Mouse (Mus musculus) left cerebral cortex, postnatal 4 days (tissue): ENCODE results near the gene Elmo2. TPM values are rescaled to one million over a fixed set of nuclear protein-coding genes. Genes with fewer than 3 reads are reported as not detected.

Source experiments
- DNase-seq: peaks from one replicate; pipeline ENCODE4 v3.0.0-alpha.2; 2022
- intact Hi-C: fragments of 180-260 bp; cut with DNase I; formaldehyde crosslinking; loops from one replicate; pipeline ENCODE4 v1.15.1; 2025
- total RNA-seq, 2 experiments: library from RNA; stranded (reverse); gene quantifications; 2 replicates each; pipeline ENCODE4 v1.2.3; 2021

The Elmo2 gene
- total RNA-seq, 2 experiments from 2014 or later, result 79.3 to 80.6 TPM

DNA sequence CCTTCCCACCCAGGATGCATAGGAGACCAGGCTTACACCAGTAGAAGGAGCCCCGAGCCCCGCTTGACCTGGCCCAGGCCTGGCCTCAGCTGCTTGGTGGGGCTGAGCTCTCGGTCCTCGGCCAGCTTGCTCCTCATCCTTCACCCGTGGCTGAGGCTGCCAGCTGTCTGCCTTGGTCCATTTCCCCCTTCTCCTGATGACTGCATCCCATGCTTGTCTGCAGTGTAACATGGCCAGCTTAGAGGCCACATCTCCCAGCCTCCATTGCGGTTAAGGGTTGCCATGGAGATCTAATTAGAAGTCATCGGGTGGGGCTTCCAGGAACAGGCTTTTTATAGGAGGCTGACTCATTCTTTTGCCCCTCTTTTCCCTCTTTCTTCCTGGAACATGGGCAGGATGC, 62.4 kb downstream of the Elmo2 start:
- DNase-seq, result peak; percentile 78
- intact Hi-C loops, result no loop called here

DNA sequence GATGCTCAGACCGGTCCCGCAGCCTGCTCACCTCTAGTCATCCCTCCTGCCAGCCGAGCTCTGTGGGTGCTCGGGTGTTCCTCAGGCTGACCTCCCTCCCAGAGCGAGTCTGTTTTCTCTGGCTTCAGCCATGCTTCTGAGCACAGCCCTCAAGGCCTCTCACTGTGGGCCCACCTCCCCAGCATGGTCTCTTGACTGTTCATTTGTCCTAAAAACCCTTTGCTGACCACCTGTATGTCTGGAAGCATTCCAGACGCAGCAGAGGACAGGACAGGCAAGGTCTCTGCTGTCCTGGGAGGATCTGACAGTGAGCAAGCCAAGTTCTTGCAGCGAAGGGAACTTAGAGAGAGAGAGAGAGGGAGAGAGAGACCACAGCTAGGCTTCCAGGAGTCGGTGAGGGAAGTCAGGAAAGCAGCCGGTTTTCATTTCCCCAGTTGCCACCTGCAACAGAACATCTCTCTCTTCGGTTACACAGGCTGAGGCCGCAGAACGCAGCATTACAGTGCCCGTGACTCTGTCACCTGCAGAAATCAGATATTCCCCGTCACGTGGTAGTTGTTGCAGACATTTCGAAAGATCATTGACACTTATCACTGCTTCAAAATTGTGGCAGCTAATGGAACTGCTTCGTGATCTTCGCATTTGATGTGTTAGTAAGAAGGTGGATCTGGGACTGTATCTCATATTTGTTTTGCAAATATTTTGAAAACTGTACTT, 63.8 kb downstream of the Elmo2 start:
- intact Hi-C loops, result no loop called here
- no peak for DNase-seq

DNA sequence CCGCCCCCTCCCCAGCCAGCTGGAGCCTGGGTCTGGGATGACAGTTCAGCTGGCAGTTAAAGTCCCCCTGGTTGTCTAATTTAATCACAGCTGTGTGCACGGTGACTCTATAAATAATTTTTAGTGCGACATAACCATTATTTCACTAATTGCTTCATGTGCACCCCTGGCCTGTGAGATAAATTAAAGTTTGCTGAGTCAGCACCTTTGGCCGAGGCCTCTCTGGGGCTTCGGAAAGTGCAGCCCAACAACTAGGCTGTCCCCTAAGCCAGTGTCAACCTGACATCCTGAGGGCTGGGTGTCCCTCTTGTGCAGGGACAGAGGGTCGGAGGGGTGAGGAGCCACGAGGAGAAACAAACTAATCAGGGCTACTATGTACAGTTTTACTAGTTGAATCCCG, 66.4 kb downstream of the Elmo2 start:
- no peak for DNase-seq
- intact Hi-C loops, result no loop called here

DNA sequence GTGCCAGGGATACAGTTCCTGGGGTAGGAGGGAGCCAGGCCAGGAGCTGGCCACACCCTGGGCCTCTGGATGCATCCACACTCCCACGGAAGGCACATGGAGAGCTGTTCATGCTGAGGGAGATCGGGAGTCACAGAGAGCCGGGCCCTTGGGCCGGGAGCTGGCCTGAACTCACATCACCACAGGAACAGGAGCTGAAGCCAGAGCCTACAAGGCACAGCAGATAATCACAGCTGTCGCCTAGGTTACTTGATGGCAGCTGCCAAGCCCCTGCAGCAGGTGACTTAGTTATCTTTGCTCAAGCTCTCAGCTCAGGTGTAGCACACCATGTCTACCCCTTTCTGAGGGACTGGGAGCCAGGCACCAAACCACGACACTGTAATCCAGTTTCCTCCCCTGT, 68.0 kb downstream of the Elmo2 start:
- no peak for DNase-seq
- intact Hi-C loops, result no loop called here

DNA sequence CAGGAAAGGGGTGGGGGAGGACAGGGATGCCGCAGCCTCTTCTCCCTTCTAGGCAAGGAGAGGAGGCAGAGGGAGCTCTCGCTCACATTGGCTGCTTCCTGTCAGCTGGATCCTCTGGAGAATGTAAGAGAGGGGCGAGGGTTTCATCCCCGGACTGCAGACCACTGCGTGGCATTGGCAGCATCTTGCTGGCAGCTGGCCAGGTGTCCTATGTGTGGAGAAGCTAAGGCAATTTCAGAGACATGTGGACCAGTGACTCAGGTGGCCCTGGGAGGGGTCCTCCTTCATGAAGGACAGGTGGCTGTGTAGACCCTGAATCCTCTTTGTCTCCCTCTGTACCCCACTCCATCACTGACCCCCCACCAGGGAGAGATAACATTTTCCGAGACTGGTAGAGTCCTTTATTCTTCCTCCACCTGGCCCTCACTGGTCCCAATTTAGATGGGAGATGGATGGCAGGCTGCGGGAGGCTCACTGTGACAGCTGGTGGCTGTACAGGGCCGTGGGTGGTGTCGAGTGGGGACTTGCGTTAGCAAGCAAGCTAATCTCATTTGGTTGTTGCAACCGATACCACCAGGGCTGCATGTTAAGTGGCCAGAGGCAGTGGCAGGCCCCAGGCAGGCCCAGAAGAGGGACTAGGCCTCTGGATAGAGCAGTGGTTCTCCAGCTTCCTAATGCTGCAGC, 69.0 kb downstream of the Elmo2 start:
- intact Hi-C loops, result no loop called here
- DNase-seq, result peak; percentile 65

DNA sequence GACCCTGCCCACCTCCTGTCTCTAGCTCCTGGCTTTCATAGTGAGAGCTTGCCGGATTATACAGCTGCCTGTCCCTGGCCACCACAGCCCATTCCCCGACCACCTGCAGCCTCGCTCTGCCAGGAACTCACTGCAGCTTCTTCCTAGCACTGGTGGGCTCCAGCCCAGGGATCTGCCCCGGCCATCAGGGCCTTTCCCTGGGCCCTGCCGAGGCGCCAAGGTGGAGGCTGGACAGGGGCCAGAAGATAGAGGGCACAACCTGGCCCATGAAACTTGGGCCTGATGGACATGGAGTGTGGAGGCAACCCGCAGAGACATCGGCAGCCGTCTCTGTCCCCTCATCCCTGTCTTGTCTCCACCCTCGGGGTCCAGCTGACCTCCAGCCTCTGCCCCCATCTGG, 70.1 kb downstream of the Elmo2 start:
- DNase-seq, result no peak
- intact Hi-C loops, result no loop called here

DNA sequence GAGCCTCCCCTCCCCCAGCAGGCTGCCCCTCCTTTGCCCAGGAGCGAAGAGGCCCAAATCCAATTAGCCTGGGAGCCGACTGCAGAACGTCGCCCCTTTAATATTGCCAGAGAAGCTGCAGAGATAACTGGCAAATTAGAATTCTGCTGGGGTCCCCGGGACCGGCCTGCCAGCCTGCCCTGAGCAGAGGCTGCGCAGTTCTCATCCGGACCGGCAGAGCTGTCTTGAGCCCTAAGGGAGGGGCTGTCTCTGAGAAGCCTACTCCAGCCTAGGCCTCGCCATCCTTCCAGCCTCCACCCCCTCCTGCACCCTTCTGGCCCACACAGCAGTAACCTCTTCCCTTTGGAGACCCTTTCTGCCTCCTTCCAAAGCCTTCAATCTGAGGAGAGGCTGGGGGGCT, 72.4 kb downstream of the Elmo2 start:
- DNase-seq, result no peak
- intact Hi-C loops, result no loop called here

DNA sequence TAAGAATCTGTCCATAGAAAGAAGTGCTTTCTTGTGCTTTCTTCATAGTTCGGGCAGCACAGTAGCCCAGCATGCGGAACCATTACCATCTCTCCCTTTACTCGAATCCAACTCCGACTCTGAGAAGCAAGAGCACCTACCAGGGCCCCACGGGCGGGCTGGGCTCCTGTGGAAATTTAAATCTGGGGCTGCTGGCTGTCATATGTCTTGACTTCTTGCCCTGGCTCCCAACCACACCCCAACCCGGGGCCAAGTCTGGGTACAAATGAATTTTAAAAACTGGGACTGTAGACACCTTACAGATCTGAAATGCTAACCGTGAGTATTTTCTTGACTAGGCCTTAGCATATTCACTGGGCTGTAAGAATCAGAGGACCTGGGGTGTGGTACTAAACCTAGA, 73.0 kb downstream of the Elmo2 start:
- intact Hi-C loops, result no loop called here
- no peak for DNase-seq

DNA sequence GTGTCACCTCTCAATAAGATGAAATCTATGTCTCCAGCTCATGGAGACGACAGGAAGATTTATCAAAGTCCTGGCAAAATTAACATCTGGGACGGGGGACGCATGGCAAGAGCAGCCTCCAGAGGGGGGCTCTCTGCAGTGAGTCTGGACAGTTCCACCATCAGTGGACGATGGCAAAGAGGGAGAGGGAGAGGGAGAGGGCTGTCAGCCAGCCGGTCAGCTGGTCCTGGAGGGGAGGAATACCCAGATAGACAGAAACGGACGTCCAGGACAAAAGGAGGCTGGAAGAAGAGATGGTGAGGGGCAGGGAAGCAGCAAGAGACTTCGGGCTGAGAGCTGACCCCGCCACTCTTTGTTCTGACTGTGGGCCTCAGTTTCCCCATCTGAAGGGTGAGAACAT, 73.5 kb downstream of the Elmo2 start:
- no peak for DNase-seq
- intact Hi-C loops, result no loop called here

DNA sequence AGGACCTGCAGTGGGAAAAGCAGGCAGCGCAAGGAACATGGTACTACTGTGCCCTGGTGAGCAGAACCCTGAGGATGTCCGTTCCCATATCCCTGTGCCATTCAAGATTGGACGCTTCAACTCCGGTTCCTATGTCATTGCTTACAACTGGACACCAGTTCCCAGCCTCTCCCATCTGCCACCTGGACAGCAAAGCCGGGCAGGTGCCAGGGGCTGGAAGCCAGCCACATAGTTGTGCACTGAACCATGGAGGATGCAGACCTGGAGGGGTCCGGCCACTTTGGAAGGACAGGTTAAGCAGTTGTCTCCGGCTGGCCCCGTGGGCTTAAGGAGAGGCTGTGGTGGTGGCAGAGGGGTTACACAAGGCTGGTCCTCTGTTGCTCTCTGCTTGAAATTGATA, 73.9 kb downstream of the Elmo2 start:
- intact Hi-C loops, result no loop called here
- peak; percentile 61 for DNase-seq

DNA sequence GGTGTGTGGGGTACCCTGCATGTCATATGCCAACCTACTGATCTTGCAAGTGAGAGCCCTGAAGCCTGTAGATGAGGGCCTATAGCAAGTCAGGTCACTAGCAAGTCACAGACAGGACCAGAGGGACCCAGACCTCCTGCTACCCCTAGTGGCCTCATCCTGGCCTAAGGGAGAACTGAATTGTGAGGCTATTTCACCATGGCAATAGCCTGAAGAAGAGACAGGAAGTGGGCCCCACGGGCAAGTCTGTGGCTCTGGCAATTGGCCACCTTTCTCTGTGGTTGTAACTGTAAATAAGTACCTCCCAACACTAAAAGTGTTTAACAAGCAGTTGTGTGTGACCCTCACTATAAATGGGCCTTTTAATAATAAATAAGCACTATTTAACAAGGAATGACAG, 75.4 kb downstream of the Elmo2 start:
- DNase-seq, result no peak
- intact Hi-C loops, result no loop called here

DNA sequence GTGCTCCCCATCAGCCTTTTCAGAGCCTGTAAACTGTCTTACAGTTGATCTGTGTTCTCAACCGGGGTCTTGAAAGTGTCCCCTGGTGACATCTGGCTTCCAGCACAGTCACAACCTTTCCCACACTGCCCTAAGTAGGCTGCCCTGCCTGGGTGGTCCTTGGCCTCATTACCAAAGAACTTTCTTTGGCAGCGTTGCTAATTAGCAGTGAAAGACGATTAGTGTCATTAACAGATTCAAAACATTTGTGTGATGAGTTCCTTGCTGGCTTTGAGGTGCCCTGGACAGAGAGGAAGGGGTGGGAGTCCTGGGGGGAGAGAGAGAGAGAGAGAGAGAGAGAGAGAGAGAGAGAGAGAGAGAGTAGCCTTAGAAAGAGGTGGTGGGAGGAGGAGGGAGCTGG, 77.3 kb downstream of the Elmo2 start:
- peak; percentile 63 for DNase-seq
- intact Hi-C loops, result no loop called here

DNA sequence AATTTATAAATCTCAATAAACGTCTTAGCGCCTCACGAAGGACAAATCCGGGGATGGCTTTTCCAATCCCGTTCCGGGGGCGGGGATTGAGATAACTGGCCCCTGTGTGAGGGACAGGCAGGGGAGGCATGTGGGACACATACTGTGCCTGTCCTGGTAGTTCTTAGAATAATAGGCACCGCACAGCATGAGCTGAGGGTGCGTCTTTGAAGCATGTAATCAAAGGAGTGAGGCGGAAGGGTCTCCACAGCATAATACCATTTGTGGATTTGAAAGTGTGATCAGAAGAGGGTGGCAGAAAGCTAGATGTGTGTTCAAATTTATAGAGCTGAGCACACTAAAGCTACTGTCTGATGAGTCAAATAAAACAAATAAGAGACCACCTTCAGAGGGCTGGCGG, 79.9 kb downstream of the Elmo2 start:
- intact Hi-C loops, result no loop called here
- DNase-seq, result no peak

DNA sequence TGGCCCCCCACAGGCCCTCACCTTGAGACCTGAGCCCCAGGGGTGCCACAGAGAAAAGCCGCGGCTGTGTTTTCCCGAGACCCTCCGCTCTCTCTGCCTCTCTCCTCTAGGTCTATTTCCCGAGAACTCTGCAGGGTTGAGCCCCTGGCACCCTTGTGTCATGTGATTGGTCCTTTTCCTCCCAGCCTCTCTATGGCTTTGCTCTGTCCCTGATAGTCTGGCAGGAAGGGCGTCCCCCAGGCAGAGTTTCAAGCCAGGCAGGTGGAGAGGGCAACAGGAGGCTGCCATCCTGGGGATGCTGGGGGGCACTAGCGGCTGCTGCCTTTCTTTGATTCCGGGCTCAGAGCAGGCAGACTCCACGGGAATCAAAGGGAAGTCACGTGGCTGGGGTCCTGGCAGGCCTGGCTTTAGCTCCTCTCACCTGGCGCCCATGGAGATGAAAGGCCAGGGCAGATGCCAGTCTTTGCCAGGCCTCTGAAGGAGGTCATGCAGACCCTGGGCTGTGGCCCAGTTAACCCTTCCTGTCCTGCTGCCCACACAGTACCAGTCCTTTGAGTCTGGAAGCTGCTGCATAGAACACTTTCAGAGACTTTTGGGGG, 83.1 kb downstream of the Elmo2 start:
- DNase-seq, result peak; percentile 74
- intact Hi-C loops, result no loop called here

DNA sequence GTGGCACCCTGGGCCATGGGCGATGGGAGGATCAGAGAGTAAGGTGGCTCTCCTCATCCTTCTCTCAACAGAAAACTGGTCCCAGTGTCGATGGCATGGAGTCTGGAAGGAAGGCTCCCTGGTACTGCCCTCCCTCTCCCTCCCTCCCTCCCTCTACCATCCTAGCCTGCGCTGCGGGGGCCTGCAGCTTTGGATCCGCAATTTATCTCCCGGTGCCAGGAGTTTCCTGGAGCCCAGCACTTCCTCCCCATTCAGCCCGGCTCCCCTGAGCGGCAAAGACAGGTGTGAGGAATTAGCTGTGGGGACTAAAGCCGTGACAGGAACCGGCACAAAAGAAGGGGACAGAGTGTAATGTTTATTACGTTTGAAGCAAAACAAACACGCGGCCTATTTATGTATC, 83.7 kb downstream of the Elmo2 start:
- no peak for DNase-seq
- intact Hi-C loops, result no loop called here

DNA sequence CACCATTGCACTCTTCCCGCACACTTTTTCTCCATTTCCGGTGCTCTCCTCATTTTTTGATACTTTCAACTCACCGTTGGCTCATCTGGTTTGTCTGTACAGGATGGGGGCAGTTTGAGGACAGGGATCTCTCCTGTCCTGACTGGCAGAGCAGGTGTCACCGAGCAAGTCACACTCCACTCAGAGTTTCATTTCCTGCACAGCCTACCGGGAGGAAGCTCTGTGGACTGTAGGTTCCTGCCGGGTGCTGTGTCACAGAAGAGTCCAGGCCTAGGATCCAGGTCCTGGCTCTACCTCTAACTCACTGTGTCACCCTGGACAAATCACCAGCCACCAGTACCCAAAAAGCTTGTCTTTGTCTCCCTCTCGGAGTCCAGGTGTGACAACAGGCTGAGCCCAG, 84.5 kb downstream of the Elmo2 start:
- intact Hi-C loops, result no loop called here
- no peak for DNase-seq

DNA sequence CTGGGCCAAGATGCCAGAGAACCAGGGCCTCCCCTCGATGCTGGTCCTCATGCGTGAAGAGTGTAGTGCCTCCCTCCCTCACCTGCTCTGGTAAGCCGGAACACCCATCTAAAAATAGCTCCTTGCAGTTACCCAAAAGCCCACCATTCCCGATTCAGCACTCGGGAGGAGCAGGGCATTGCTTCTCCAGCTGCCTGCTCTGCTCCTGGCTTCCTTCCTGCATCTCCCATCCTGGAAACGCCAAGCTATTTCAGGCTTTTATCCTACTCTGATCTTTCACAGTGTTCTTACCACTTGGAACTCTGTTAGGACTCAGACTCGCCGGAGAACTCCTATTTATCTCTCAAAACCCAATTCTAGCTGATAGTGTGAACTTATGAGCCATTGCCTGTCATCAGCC, 85.9 kb downstream of the Elmo2 start:
- intact Hi-C loops, result no loop called here
- DNase-seq, result no peak

DNA sequence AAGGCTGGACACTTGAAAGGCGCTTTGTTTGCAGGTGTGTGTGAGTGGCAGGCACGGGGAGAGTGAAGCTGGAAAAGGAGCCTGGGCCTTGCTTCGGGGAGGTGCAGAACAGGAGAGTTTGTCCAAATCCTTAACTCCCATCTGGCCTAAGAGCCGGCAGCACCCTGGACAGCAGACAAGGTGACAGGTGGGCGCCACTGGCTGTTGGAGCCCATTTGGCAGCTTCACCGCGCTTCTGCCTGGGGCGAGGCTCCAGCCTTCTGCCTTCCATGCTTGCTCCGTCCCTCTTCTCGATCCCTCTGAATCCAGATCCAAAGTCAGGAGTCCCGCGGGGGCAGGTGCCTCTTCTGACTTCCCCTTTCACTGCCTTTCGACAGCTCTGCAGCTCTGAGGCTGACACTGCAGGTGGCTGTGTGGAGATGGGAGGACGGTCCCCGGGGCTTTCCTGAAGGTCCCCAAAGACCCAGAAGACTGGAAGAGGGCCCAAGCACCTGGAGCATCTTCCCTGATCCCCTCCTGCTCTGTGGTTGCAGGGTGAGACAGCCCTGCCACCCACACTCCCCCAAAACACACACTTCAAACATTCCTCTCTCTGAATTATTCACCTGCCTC, 86.6 kb downstream of the Elmo2 start:
- peak; percentile 37 for DNase-seq
- intact Hi-C loops, result no loop called here

DNA sequence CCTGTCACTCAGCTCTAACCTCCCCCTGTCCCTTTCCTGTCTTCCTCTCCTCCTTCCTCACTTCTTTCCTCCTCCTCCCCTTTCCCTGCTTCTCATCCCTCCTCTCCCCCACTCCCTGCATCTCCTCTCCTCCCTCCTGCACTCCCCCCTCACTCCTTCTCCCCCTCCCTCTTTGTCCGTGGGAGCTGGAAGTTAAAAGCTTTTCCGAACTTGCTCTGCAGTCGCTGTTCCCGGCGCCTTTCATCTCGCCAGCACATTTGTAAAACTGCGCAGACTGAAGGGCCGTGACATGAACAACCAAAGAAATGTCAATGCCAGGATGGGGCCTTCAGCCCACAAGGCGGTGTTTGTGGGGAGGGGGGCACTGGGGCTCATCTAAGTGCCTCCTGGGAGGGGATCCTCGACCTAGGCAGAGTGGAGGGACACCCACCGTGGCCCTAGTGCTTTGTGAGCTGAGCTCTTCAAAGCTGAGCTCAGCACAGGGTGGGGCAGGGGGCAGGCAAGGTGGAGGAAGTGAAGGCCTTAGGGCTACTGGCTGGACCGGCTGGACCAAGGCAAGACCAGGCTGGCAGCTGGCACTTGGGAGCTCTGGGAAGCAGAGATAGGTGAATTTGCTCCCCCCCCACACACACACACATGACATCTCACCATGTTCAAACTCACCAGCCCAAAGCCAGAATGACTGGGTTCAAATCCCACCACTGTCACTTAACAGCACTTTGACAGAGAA, 87.7 kb downstream of the Elmo2 start:
- DNase-seq, result no peak
- intact Hi-C loops, result no loop called here
